Comparison of ENCODE assay signal across 20 mouse cellular contexts in genomic region chr10:97122693-97123092, GRCm38 (mm10).
"Had no signal": no experiment of that assay in that cellular context is flagged by ENCODE, and none has a peak within 500 bp of the region (broad histone marks: within the 10 kb centered on the region; RNA-seq: fewer than 3 reads in every experiment).

No protein-coding gene starts in this region.

- H3K9me3 ChIP-seq: limb, embryonic 10.5 days; liver, embryonic 12.5 days; liver, embryonic 15.5 days; lung, embryonic 15.5 days; midbrain, embryonic 10.5 days had no signal

- DNase-seq: kidney, adult 2 months; kidney, postnatal 25 days; layer of hippocampus, adult 9-11 months; liver; lung, adult 18-20 months; lung, postnatal 10 days; lung, postnatal 36 days; retina, postnatal 1 day; right cerebral cortex, postnatal 25 days; thymus, adult 18-20 months; thymus, postnatal 36 days had no signal

- H3K9ac ChIP-seq: limb, embryonic 13.5 days; liver, embryonic 12.5 days; liver, embryonic 15.5 days; lung, embryonic 15.5 days had no signal

- H3K27me3 ChIP-seq: limb, embryonic 13.5 days; liver, embryonic 12.5 days; liver, embryonic 15.5 days; lung, embryonic 15.5 days; megakaryocyte, embryonic 14.5 days had no signal

- H3K4me3 ChIP-seq: layer of hippocampus, adult 2 months; limb, embryonic 10.5 days; limb, embryonic 13.5 days; liver, embryonic 12.5 days; liver, embryonic 15.5 days; lung, embryonic 15.5 days; megakaryocyte, embryonic 14.5 days; midbrain, embryonic 10.5 days had no signal

- ATAC-seq: liver, embryonic 12.5 days had no signal

- H3K4me1 ChIP-seq: limb, embryonic 10.5 days; limb, embryonic 13.5 days; liver, embryonic 12.5 days; liver, embryonic 15.5 days; lung, embryonic 15.5 days; megakaryocyte, embryonic 14.5 days had no signal

- H3K27ac ChIP-seq: kidney, postnatal 0 days; layer of hippocampus, adult 2 months; limb, embryonic 10.5 days; limb, embryonic 13.5 days; liver, embryonic 12.5 days; liver, embryonic 15.5 days; lung, embryonic 15.5 days; midbrain, embryonic 10.5 days had no signal

- H3K36me3 ChIP-seq: limb, embryonic 10.5 days; limb, embryonic 13.5 days; liver, embryonic 12.5 days; liver, embryonic 15.5 days; lung, embryonic 15.5 days; midbrain, embryonic 10.5 days had no signal

- H3K4me2 ChIP-seq: limb, embryonic 13.5 days; liver, embryonic 12.5 days; liver, embryonic 15.5 days; lung, embryonic 15.5 days had no signal
